Mouse (Mus musculus): ENCODE measurements around the gene Xbp1. TPM values are rescaled to one million over a fixed set of nuclear protein-coding genes. Genes with fewer than 3 reads are reported as not detected.

The Xbp1 gene
- polyA plus RNA-seq, 1 experiment from 2014 or later = 161 TPM

GRCm38 (mm10) chr11:5568082-5568481 lies 47.6 kb downstream of the Xbp1 start:
- Histone ChIP-seq H3K27me3 (ENCODE audit: control insufficient read depth, insufficient read depth, low read length) (no peaks in the 10 kb centered on the region), H3K9ac (replicated peaks; ENCODE audit: low read length) (no peak overlapping the region), H3K27ac (replicated peaks; ENCODE audit: low read depth, low read length) (no peak overlapping the region), H3K9me3 (replicated peaks; ENCODE audit: control insufficient read depth, low read length) (no peaks in the 10 kb centered on the region), H3K36me3 (replicated peaks; ENCODE audit: control insufficient read depth, insufficient read depth, low read depth, low read length) (no peaks in the 10 kb centered on the region), H3K4me1 (ENCODE audit: control insufficient read depth, insufficient read depth, low read length) (no peaks in the 10 kb centered on the region), H3K4me3 (ENCODE audit: low read depth, low read length) (no peak overlapping the region), H3K4me2 (ENCODE audit: low read depth, low read length) (no peak overlapping the region)
- DNase-seq (ENCODE audit: low spot score) (no peak), ATAC-seq (replicated peaks; ENCODE audit: insufficient number of reproducible peaks, low FRiP score, low TSS enrichment, low read depth) (no peak)
- 90% methylated on average over 5 of the region's 5 CpGs for WGBS

GRCm38 (mm10) chr11:5569474-5569873 lies 49.0 kb downstream of the Xbp1 start, which contains the start of gene Ankrd36:
Gene Ankrd36 (plus strand): TSS chr11:5569684.
- H3K9ac ChIP-seq (replicated peaks; ENCODE audit: low read length) = no peak within 1 kb of the TSS
- ATAC-seq (replicated peaks; ENCODE audit: insufficient number of reproducible peaks, low FRiP score, low TSS enrichment, low read depth) (no peak), DNase-seq (ENCODE audit: low spot score) (no peak)
- WGBS = 81% methylated on average over 12 of the region's 12 CpGs
- H3K4me3 ChIP-seq (ENCODE audit: low read depth, low read length) = no peak within 1 kb of the TSS
- no peak within 1 kb of the TSS for H3K27ac ChIP-seq (replicated peaks; ENCODE audit: low read depth, low read length)
- H3K4me2 ChIP-seq (ENCODE audit: low read depth, low read length) = no peak within 1 kb of the TSS
- no peaks in the 10 kb centered on the region for H3K36me3 ChIP-seq (replicated peaks; ENCODE audit: control insufficient read depth, insufficient read depth, low read depth, low read length)
- no peaks in the 10 kb centered on the region for H3K27me3 ChIP-seq (ENCODE audit: control insufficient read depth, insufficient read depth, low read length)
- no peaks in the 10 kb centered on the region for H3K9me3 ChIP-seq (replicated peaks; ENCODE audit: control insufficient read depth, low read length)
- H3K4me1 ChIP-seq (ENCODE audit: control insufficient read depth, insufficient read depth, low read length) = no peaks in the 10 kb centered on the region

- Histone ChIP-seq H3K27ac (replicated peaks; ENCODE audit: low read depth, low read length) (no peak overlapping the region), H3K9me3 (replicated peaks; ENCODE audit: control insufficient read depth, low read length) (no peaks in the 10 kb centered on the region), H3K36me3 (replicated peaks; ENCODE audit: control insufficient read depth, insufficient read depth, low read depth, low read length) (no peaks in the 10 kb centered on the region), H3K4me1 (ENCODE audit: control insufficient read depth, insufficient read depth, low read length) (no peaks in the 10 kb centered on the region), H3K4me2 (ENCODE audit: low read depth, low read length) (no peak overlapping the region), H3K9ac (replicated peaks; ENCODE audit: low read length) (no peak overlapping the region), H3K27me3 (ENCODE audit: control insufficient read depth, insufficient read depth, low read length) (no peaks in the 10 kb centered on the region), H3K4me3 (ENCODE audit: low read depth, low read length) (no peak overlapping the region)
- no peak for ATAC-seq (replicated peaks; ENCODE audit: insufficient number of reproducible peaks, low FRiP score, low TSS enrichment, low read depth)
- WGBS = 87% methylated on average over 4 of the region's 4 CpGs
- DNase-seq (ENCODE audit: low spot score) = no peak
Observed at GRCm38 (mm10) chr11:5571856-5572255, 51.4 kb downstream of the Xbp1 start.

GRCm38 (mm10) chr11:5573821-5574220 lies 53.4 kb downstream of the Xbp1 start:
- Histone ChIP-seq H3K4me3 (ENCODE audit: low read depth, low read length) (no peak overlapping the region), H3K4me1 (ENCODE audit: control insufficient read depth, insufficient read depth, low read length) (no peaks in the 10 kb centered on the region), H3K9me3 (replicated peaks; ENCODE audit: control insufficient read depth, low read length) (no peaks in the 10 kb centered on the region), H3K9ac (replicated peaks; ENCODE audit: low read length) (no peak overlapping the region), H3K27me3 (ENCODE audit: control insufficient read depth, insufficient read depth, low read length) (no peaks in the 10 kb centered on the region), H3K27ac (replicated peaks; ENCODE audit: low read depth, low read length) (no peak overlapping the region), H3K36me3 (replicated peaks; ENCODE audit: control insufficient read depth, insufficient read depth, low read depth, low read length) (no peaks in the 10 kb centered on the region), H3K4me2 (ENCODE audit: low read depth, low read length) (no peak overlapping the region)
- 78% methylated on average over 2 of the region's 2 CpGs for WGBS
- no peak for DNase-seq (ENCODE audit: low spot score)
- ATAC-seq (replicated peaks; ENCODE audit: insufficient number of reproducible peaks, low FRiP score, low TSS enrichment, low read depth) = no peak

- Histone ChIP-seq H3K4me2 (ENCODE audit: low read depth, low read length) (no peak overlapping the region), H3K4me1 (ENCODE audit: control insufficient read depth, insufficient read depth, low read length) (no peaks in the 10 kb centered on the region), H3K9me3 (replicated peaks; ENCODE audit: control insufficient read depth, low read length) (no peaks in the 10 kb centered on the region), H3K27ac (replicated peaks; ENCODE audit: low read depth, low read length) (no peak overlapping the region), H3K9ac (replicated peaks; ENCODE audit: low read length) (no peak overlapping the region), H3K36me3 (replicated peaks; ENCODE audit: control insufficient read depth, insufficient read depth, low read depth, low read length) (no peaks in the 10 kb centered on the region), H3K27me3 (ENCODE audit: control insufficient read depth, insufficient read depth, low read length) (no peaks in the 10 kb centered on the region), H3K4me3 (ENCODE audit: low read depth, low read length) (no peak overlapping the region)
- no peak for DNase-seq (ENCODE audit: low spot score)
- 68% methylated on average over 6 of the region's 6 CpGs for WGBS
- ATAC-seq (replicated peaks; ENCODE audit: insufficient number of reproducible peaks, low FRiP score, low TSS enrichment, low read depth) = no peak
Observed at GRCm38 (mm10) chr11:5575046-5575445, 54.6 kb downstream of the Xbp1 start.

Other genes with a start within 250 kb of the Xbp1 start
- 11.7 and 12.0 TPM in 2 replicates for gene Znrf3, start 75.8 kb upstream of the Xbp1 start, polyA plus RNA-seq (2014; fragmentation: Nextera tagmentation; extraction: Ambion mirVana)
- gene Ccdc117, start 21.5 kb downstream of the Xbp1 start, polyA plus RNA-seq (2014; fragmentation: Nextera tagmentation; extraction: Ambion mirVana) = 32.1 and 33.1 TPM in 2 replicates
- 0.36 TPM in 1 of 2 replicates, not detected in the other for gene Ankrd36, start 49.0 kb downstream of the Xbp1 start, polyA plus RNA-seq (2014; fragmentation: Nextera tagmentation; extraction: Ambion mirVana)
- 170 and 176 TPM in 2 replicates for gene Mrps24, start 195.0 kb downstream of the Xbp1 start, polyA plus RNA-seq (2014; fragmentation: Nextera tagmentation; extraction: Ambion mirVana)
- 9.4 and 10.1 TPM in 2 replicates for gene Urgcp, start 241.7 kb downstream of the Xbp1 start, polyA plus RNA-seq (2014; fragmentation: Nextera tagmentation; extraction: Ambion mirVana)